Mouse (Mus musculus) midbrain, postnatal 0 days (tissue): ENCODE measurements at regions not wholly inside any gene's neighbourhood (a gene's known extent, or its start where the extent isn't known, plus 50 kb on each side); places are given as distances from the start of the nearest gene placed in this dataset.

Source experiments
- ATAC-seq: fragments of 200-750 bp; cut with Nextera tagmentation; 2 replicates; pipeline ENCODE4 v1.8.0; 2017; ENCODE audit warnings: moderate number of reproducible peaks, mild to moderate bottlenecking, moderate TSS enrichment, moderate library complexity; ENCODE audit not compliant: low FRiP score
- DNase-seq: peaks from one replicate; pipeline ENCODE4 v3.0.0-alpha.2; 2015; ENCODE audit warnings: low spot score
- H3K27ac ChIP-seq: fragments of 300-500 bp; sonication (generic); 2 replicates; pipeline ENCODE4 v1.5.1; 2014; ENCODE audit warnings: low read depth, mild to moderate bottlenecking, low read length, mixed read lengths
- H3K27me3 ChIP-seq: fragments of 300-500 bp; sonication (generic); 2 replicates; pipeline ENCODE4 v1.6.1; 2014; ENCODE audit warnings: low read length, control low read depth, mixed read lengths; ENCODE audit not compliant: insufficient read depth
- H3K36me3 ChIP-seq: fragments of 300-500 bp; sonication (generic); 2 replicates; pipeline ENCODE4 v1.6.1; 2014; ENCODE audit warnings: low read length, control low read depth, mixed read lengths; ENCODE audit not compliant: insufficient read depth
- H3K4me1 ChIP-seq: fragments of 300-500 bp; sonication (generic); 2 replicates; pipeline ENCODE4 v1.6.1; 2014; ENCODE audit warnings: mild to moderate bottlenecking, control low read depth, antibody characterized with exemption, low read length, mixed read lengths; ENCODE audit not compliant: insufficient read depth
- H3K4me2 ChIP-seq: fragments of 300-500 bp; sonication (generic); 2 replicates; pipeline ENCODE4 v1.6.1; 2014; ENCODE audit warnings: low read depth, mild to moderate bottlenecking, low read length, mixed read lengths; ENCODE audit not compliant: poor library complexity, severe bottlenecking
- H3K4me3 ChIP-seq: fragments of 300-500 bp; sonication (generic); 2 replicates; pipeline ENCODE4 v1.5.1; 2014; ENCODE audit warnings: low read depth, mild to moderate bottlenecking, low read length, moderate library complexity
- H3K9ac ChIP-seq: fragments of 300-500 bp; sonication (generic); replicated peaks from 2 replicates; pipeline ENCODE4 v1.6.1; 2014; ENCODE audit warnings: mild to moderate bottlenecking, low read length, moderate library complexity, mixed read lengths; ENCODE audit not compliant: poor library complexity, severe bottlenecking
- H3K9me3 ChIP-seq: fragments of 300-500 bp; sonication (generic); 2 replicates; pipeline ENCODE4 v1.6.1; 2016; ENCODE audit warnings: low read length, control low read depth
- CTCF ChIP-seq: IDR thresholded peaks from 2 replicates; pipeline ENCODE4 v1.5.1; 2016; ENCODE audit warnings: antibody characterized with exemption, mild to moderate bottlenecking
- WGBS: fragments of 180-500 bp; shearing (Covaris S2); extraction: QIAGEN DNeasy Blood & Tissue Kit; methylation state at CpG from one replicate; pipeline ENCODE4 v1.1.7; 2014; 5-methylcytosine and 5-hydroxymethylcytosine counted together

DNA sequence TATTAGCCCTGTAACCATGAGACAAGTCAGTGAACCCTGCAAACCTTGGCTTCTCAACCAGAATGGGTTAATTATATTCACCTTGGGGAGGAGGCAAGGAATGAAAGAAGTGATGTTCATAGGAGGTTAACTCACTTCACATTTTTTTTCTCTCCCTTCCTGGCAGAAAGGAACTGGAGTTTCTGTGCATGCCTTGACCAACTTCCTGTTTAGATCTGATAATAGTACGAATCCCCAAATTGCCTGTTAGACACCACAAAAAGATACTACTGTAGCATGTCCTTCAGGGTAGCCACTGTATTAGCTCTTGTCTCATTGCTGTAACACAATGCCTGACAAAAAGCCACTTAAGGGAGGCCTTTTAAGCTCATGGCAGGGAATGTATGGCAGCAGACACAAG is 218.4 kb upstream of the Jun start:
- ATAC-seq (no peak), DNase-seq (no peak)
- no peak overlapping the region for H3K4me2 ChIP-seq
- no peak overlapping the region for H3K4me3 ChIP-seq
- no peaks in the 10 kb centered on the region for H3K4me1 ChIP-seq
- H3K27me3 ChIP-seq: no peaks in the 10 kb centered on the region
- no peak overlapping the region for H3K27ac ChIP-seq
- H3K9me3 ChIP-seq: no peaks in the 10 kb centered on the region
- WGBS: 80% methylated on average over 1 of the region's 1 CpGs
- no peak overlapping the region for H3K9ac ChIP-seq
- H3K36me3 ChIP-seq: no peaks in the 10 kb centered on the region
- TF ChIP-seq CTCF: no peak

DNA sequence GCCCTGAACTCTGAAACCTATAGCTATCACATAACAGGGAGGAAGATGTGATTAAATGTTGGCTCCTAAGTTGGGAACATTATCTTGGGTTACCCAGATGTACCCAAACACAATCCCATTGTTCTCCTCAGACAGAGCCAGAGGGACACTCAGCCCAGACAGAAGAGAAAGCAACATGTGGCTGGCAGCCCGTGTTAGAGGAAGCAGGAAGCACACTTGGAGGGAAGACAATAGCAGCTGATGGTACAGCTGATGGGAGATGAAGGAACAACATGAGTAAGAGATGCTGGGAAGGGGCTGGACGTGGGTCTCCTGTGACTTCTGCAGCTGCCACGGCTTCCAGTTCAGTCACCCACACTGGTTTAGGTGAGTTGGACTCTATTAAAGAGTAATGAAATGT is 224.2 kb upstream of the Jun start:
- Histone ChIP-seq H3K9ac (no peak overlapping the region), H3K27me3 (no peaks in the 10 kb centered on the region), H3K27ac (no peak overlapping the region), H3K4me1 (no peaks in the 10 kb centered on the region), H3K4me2 (no peak overlapping the region), H3K4me3 (no peak overlapping the region), H3K9me3 (no peaks in the 10 kb centered on the region), H3K36me3 (no peaks in the 10 kb centered on the region)
- ATAC-seq (no peak), DNase-seq (no peak)
- 59% methylated on average over 3 of the region's 3 CpGs for WGBS
- no peak for TF ChIP-seq CTCF

DNA sequence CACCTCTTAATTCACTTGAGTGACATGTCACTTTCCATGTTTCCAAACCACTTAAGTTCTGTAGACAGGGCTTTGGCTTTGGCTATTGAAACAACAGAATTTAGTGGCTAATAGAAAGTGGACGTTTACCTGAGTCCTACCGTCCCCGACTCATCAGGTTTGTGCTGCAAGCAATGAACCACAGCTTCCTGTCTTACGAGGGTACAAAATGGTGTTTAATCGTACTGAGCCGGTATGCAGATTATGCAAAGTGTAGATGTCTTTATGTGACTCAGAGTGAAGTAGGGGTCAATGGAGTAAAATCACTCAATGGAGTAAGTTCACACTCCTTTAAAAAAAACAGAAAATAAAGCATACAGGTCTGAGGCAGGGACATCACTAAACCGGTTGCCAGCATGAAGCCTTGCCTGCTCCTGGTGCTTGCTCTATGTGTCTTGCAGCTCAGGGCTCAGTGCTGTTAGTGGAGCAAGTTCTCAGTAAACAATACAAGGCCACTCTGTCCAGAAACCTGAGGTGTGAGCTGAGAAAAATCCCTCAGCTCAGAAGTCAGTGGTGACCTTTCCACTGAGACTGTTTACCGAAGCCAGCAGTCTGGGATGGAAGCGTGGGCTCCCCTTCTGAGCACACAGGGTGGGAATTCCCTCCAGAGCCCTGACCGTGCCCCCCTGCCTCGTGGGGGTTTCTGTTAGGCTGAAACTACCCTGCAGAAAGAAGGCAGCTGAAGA is 226.1 kb upstream of the Jun start:
- Histone ChIP-seq H3K27me3 (no peaks in the 10 kb centered on the region), H3K4me3 (no peak overlapping the region), H3K9ac (no peak overlapping the region), H3K9me3 (no peaks in the 10 kb centered on the region), H3K4me1 (no peaks in the 10 kb centered on the region), H3K4me2 (no peak overlapping the region), H3K27ac (no peak overlapping the region), H3K36me3 (no peaks in the 10 kb centered on the region)
- DNase-seq (no peak), ATAC-seq (0 out of 2 replicates have a peak, but pooled peaks have one; percentile 38)
- TF ChIP-seq CTCF: no peak
- 54% methylated on average over 11 of the region's 11 CpGs for WGBS

GRCm38 (mm10) chr4:95278714-95279095 is 226.7 kb upstream of the Jun start:
- no peaks in the 10 kb centered on the region for H3K4me1 ChIP-seq
- no peak overlapping the region for H3K4me3 ChIP-seq
- no peaks in the 10 kb centered on the region for H3K27me3 ChIP-seq
- no peak overlapping the region for H3K27ac ChIP-seq
- H3K9ac ChIP-seq: no peak overlapping the region
- H3K4me2 ChIP-seq: no peak overlapping the region
- ATAC-seq: no peak
- DNase-seq: no peak
- WGBS: 50% methylated on average over 13 of the region's 13 CpGs
- H3K36me3 ChIP-seq: no peaks in the 10 kb centered on the region
- no peaks in the 10 kb centered on the region for H3K9me3 ChIP-seq
- TF ChIP-seq CTCF: no peak

DNA sequence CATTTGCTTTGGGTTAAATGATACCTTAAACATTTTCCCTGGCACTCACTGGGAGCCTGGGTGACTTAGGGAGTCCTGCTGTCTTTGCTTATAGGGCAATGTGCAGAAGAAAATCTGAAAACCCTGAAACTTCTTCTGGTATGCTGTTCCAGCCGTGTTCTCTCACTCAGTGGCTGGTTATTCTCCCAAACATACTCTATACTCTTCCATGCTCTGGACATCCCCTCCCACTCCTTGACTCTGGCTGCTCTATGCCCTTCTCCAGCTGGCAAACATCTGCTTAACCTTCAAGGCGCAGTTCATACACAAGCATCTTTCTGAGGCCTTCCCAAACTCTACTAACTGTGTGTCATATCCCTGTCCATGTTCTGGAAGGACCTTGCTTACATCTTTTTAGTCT is 227.2 kb upstream of the Jun start:
- 81% methylated on average over 2 of the region's 2 CpGs for WGBS
- no peak for ATAC-seq
- H3K36me3 ChIP-seq: no peaks in the 10 kb centered on the region
- no peak overlapping the region for H3K27ac ChIP-seq
- no peak overlapping the region for H3K9ac ChIP-seq
- no peaks in the 10 kb centered on the region for H3K9me3 ChIP-seq
- no peak for TF ChIP-seq CTCF
- no peak for DNase-seq
- H3K4me2 ChIP-seq: no peak overlapping the region
- no peaks in the 10 kb centered on the region for H3K27me3 ChIP-seq
- no peaks in the 10 kb centered on the region for H3K4me1 ChIP-seq
- H3K4me3 ChIP-seq: no peak overlapping the region

GRCm38 (mm10) chr4:95282083-95282482 is 230.1 kb upstream of the Jun start:
- DNase-seq (no peak), ATAC-seq (no peak)
- Histone ChIP-seq H3K36me3 (no peaks in the 10 kb centered on the region), H3K4me2 (no peak overlapping the region), H3K27ac (no peak overlapping the region), H3K4me3 (no peak overlapping the region), H3K27me3 (no peaks in the 10 kb centered on the region), H3K9ac (no peak overlapping the region), H3K9me3 (no peaks in the 10 kb centered on the region), H3K4me1 (no peaks in the 10 kb centered on the region)
- WGBS: 71% methylated on average over 3 of the region's 3 CpGs
- TF ChIP-seq CTCF: no peak
